Mouse (Mus musculus) cortical plate, adult 2 months (tissue): ENCODE results near the gene Hao1.

Experiments
- CTCF ChIP-seq: fragments of 200-500 bp; IDR thresholded peaks from 2 replicates; pipeline ENCODE4 v1.5.1; 2011; ENCODE audit warnings: mild to moderate bottlenecking, control low read depth, low read length; ENCODE audit not compliant: insufficient read depth; ENCODE audit errors: extremely low read depth
- POLR2A ChIP-seq: fragments of 200-500 bp; IDR thresholded peaks from 2 replicates; pipeline ENCODE4 v1.6.1; 2011; ENCODE audit warnings: mild to moderate bottlenecking, low read length, control low read depth; ENCODE audit not compliant: insufficient read depth; ENCODE audit errors: extremely low read depth

DNA sequence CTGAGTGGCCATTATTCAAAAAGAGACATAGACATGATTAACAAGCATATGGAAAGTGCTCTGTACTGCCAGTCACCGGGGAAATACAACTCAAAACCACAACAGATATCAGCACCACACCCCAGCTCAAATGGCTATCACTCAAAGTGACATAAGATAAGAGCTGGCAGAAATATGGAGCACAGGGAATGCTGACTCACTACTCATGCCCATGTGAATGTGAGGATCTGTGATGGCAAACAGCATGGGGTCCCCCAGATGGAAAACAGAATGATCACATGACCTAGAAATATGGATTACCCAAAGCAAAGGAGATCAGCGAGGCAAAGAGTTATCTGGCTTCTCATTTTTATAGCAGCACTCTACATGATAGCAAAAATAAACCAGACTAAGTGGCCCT lies 89.0 kb downstream of the Hao1 start:
- TF ChIP-seq POLR2A: no peak
- TF ChIP-seq CTCF: no peak
